In the genomic region with DNA sequence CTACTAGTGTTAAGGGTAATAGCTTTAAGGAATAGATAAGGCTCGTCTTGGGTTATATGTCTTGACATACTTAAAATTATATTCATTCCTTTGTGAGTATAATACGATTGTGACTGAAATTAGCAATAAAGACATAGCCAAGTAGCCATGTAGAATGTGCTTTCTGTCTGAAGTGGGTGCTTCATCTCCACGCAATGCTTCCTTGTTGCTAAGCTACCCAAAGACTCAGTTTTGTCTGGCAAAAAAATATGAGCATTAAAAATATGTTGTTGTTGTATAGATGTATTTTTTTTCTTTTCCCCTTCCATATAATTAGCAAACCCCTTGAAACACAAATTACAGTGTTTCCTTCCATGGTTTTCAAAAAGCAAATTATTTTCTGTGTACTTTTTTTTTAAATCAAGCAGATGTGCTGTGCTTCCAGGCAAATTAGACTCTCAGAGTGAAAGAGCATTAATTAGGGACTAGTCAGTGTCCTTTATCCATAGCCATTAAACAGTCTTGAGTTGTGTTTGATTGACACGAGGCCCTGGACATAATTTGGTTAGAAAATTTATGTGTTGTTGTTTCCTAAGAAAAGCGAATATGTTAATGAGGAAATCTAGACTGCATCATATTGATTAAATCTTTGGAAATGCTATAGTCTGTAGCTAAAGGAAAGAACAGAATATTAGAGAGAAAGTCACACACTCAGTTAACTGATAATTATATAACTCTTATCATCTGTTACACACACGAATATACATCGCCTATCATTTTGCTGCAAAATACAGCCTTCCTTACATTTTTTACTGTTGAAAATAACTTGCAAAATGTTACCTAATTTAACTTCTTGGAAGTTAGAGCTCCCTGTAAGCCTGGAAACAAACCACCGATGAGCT, we compare ENCODE assay signal across 13 mouse cellular contexts.
DNase-seq lines count a peak whose midpoint lies in the region; ATAC-seq and TF ChIP-seq lines count a peak whose summit lies in the region.
"Had no signal": no experiment of that assay in that cellular context is flagged by ENCODE, and none has a peak within 500 bp of the region (broad histone marks: within the 10 kb centered on the region; RNA-seq: fewer than 3 reads in every experiment).

No protein-coding gene starts in this region.

- peak overlapping the region; percentile 53; the same call in 1 of the 2 replicates for H3K4me3 ChIP-seq in heart, adult 2 months
- H3K4me3 ChIP-seq in left cerebral cortex, adult 2 months = peak overlapping the region; percentile 52; the same call in 1 of the 2 replicates
- no peak overlapping the region for H3K4me3 ChIP-seq in forebrain, embryonic 14.5 days (ENCODE audit: low read depth, low read length)
- no peak overlapping the region for H3K4me3 ChIP-seq in liver, postnatal 0 days (ENCODE audit: low read depth, low read length)
- H3K4me3 ChIP-seq in hindbrain, embryonic 16.5 days (ENCODE audit: low read length) = no peak overlapping the region
- H3K4me3 ChIP-seq: embryonic facial prominence, embryonic 10.5 days; hindbrain, embryonic 12.5 days; neural tube, embryonic 13.5 days had no signal

- H3K9me3 ChIP-seq in forebrain, embryonic 14.5 days (replicated peaks; ENCODE audit: control insufficient read depth, low read length) = no peaks in the 10 kb centered on the region
- H3K9me3 ChIP-seq in liver, postnatal 0 days (ENCODE audit: low read length) = no peaks in the 10 kb centered on the region
- H3K9me3 ChIP-seq in hindbrain, embryonic 16.5 days (ENCODE audit: control insufficient read depth, low read length) = no peaks in the 10 kb centered on the region
- H3K9me3 ChIP-seq: embryonic facial prominence, embryonic 10.5 days; hindbrain, embryonic 12.5 days; neural tube, embryonic 13.5 days had no signal

- TF ChIP-seq POLR2A in heart, adult 2 months (IDR thresholded peaks at IDR 0.05; ENCODE audit: insufficient read depth, low read depth, low read length) = no peak

- H3K79me2 ChIP-seq in heart, adult 2 months (replicated peaks; ENCODE audit: control insufficient read depth, insufficient read depth, low read length) = no peaks in the 10 kb centered on the region

- no peak overlapping the region for H3K4me2 ChIP-seq in forebrain, embryonic 14.5 days (ENCODE audit: low read length)
- H3K4me2 ChIP-seq in liver, postnatal 0 days (ENCODE audit: low read depth, low read length) = 0 out of 2 replicates have a peak overlapping the region, but pooled peaks have one; percentile 15
- H3K4me2 ChIP-seq in hindbrain, embryonic 16.5 days (ENCODE audit: low read length) = no peak overlapping the region
- H3K4me2 ChIP-seq: hindbrain, embryonic 12.5 days; neural tube, embryonic 13.5 days had no signal

- no peak overlapping the region for H3K9ac ChIP-seq in heart, adult 2 months (ENCODE audit: low read depth, low read length)
- H3K9ac ChIP-seq in forebrain, embryonic 14.5 days (ENCODE audit: low read length) = no peak overlapping the region
- H3K9ac ChIP-seq in liver, postnatal 0 days (replicated peaks) = no peak overlapping the region
- H3K9ac ChIP-seq in hindbrain, embryonic 16.5 days (ENCODE audit: low read depth, low read length) = no peak overlapping the region
- H3K9ac ChIP-seq: hindbrain, embryonic 12.5 days; neural tube, embryonic 13.5 days had no signal

- whole genome bisulfite sequencing in heart, adult 2 months = 59% methylated on average over 8 of the region's 8 CpGs
- 29% methylated on average over 8 of the region's 8 CpGs for WGBS in forebrain, embryonic 14.5 days
- WGBS in liver, postnatal 0 days (ENCODE audit: insufficient replicate concordance) = 62% methylated on average over 8 of the region's 8 CpGs
- WGBS in hindbrain, embryonic 16.5 days = 69% methylated on average over 8 of the region's 8 CpGs

- no peak for TF ChIP-seq CTCF in heart, adult 2 months (IDR thresholded peaks at IDR 0.05)
- no peak for TF ChIP-seq CTCF in left cerebral cortex, adult 2 months (IDR thresholded peaks at IDR 0.05)
- no peak for TF ChIP-seq CTCF in liver, postnatal 0 days (IDR thresholded peaks at IDR 0.05; ENCODE audit: low read depth)

- no peak for TF ChIP-seq EP300 in heart, adult 2 months (IDR thresholded peaks at IDR 0.05; ENCODE audit: insufficient read depth, low read depth, low read length)
- TF ChIP-seq EP300 in liver, postnatal 0 days (IDR thresholded peaks at IDR 0.05; ENCODE audit: low read depth) = peak; percentile 59

- no peaks in the 10 kb centered on the region for H3K27me3 ChIP-seq in heart, adult 2 months (ENCODE audit: control insufficient read depth, insufficient read depth, low read length)
- no peaks in the 10 kb centered on the region for H3K27me3 ChIP-seq in forebrain, embryonic 14.5 days (replicated peaks; ENCODE audit: control insufficient read depth, insufficient read depth, low read length)
- no peaks in the 10 kb centered on the region for H3K27me3 ChIP-seq in liver, postnatal 0 days (ENCODE audit: insufficient read depth, low read length)
- no peaks in the 10 kb centered on the region for H3K27me3 ChIP-seq in hindbrain, embryonic 16.5 days (replicated peaks; ENCODE audit: control insufficient read depth, insufficient read depth, low read length)
- H3K27me3 ChIP-seq: hindbrain, embryonic 12.5 days; neural tube, embryonic 13.5 days had no signal

- peaks cover 4% of the 10 kb centered on the region for H3K4me1 ChIP-seq in heart, adult 2 months (ENCODE audit: control insufficient read depth, insufficient read depth, low read length)
- peaks cover 22% of the 10 kb centered on the region for H3K4me1 ChIP-seq in forebrain, embryonic 14.5 days (ENCODE audit: control insufficient read depth, insufficient read depth, low read length)
- H3K4me1 ChIP-seq in liver, postnatal 0 days (ENCODE audit: insufficient read depth) = peaks cover 30% of the 10 kb centered on the region
- peaks cover 4% of the 10 kb centered on the region; the same call in 1 of the 2 replicates for H3K4me1 ChIP-seq in hindbrain, embryonic 16.5 days (ENCODE audit: control insufficient read depth, insufficient read depth, low read depth, low read length)
- H3K4me1 ChIP-seq: hindbrain, embryonic 12.5 days had no signal

- intact Hi-C loops in heart, adult 2 months (cut with DNase I) = no loop called here
- intact Hi-C loops in left cerebral cortex, adult 2 months (cut with DNase I) = loop anchor here (1.0 kb wide), 1 partner anchor 91 kb away; a partner anchor contains a TSS
- intact Hi-C loops in left cerebral cortex, postnatal 25 days (cut with DNase I) = no loop called here

- peak; percentile 84 for ATAC-seq in forebrain, embryonic 14.5 days
- ATAC-seq in liver, postnatal 0 days = no peak
- no peak for ATAC-seq in hindbrain, embryonic 16.5 days
- ATAC-seq: intestine, postnatal 0 days had no signal

- peak overlapping the region; percentile 92 for H3K27ac ChIP-seq in heart, adult 2 months
- peak overlapping the region; percentile 87 for H3K27ac ChIP-seq in left cerebral cortex, adult 2 months
- peak overlapping the region; percentile 67; the same call in 1 of the 2 replicates for H3K27ac ChIP-seq in forebrain, embryonic 14.5 days (ENCODE audit: low read depth, low read length)
- H3K27ac ChIP-seq in liver, postnatal 0 days (ENCODE audit: low read depth) = peak overlapping the region; percentile 46; the same call in 1 of the 2 replicates
- H3K27ac ChIP-seq in hindbrain, embryonic 16.5 days (ENCODE audit: low read depth, low read length) = no peak overlapping the region
- H3K27ac ChIP-seq: embryonic facial prominence, embryonic 10.5 days; hindbrain, embryonic 12.5 days; neural tube, embryonic 13.5 days had no signal

- DNase-seq in heart, adult 2 months = no peak
- no peak for DNase-seq in heart, adult 11 months
- DNase-seq in left cerebral cortex, adult 2 months (ENCODE audit: extremely low spot score in 1 of 2, low spot score in 2 of 2) = no peak
- DNase-seq in left cerebral cortex, postnatal 25 days (ENCODE audit: low spot score in 2 of 2) = no peak
- DNase-seq in forebrain, embryonic 14.5 days (ENCODE audit: low spot score) = peak; percentile 83
- DNase-seq in liver, postnatal 0 days = no peak
- DNase-seq in spleen, postnatal 14 days (ENCODE audit: low spot score in 2 of 2) = no peak
- DNase-seq: kidney, postnatal 14 days had no signal

- peaks cover 7% of the 10 kb centered on the region; the same call in 1 of the 2 replicates for H3K36me3 ChIP-seq in heart, adult 2 months (ENCODE audit: control insufficient read depth, insufficient read depth, low read length)
- peaks cover 18% of the 10 kb centered on the region for H3K36me3 ChIP-seq in forebrain, embryonic 14.5 days (ENCODE audit: control insufficient read depth, insufficient read depth, low read length)
- H3K36me3 ChIP-seq in liver, postnatal 0 days (replicated peaks; ENCODE audit: insufficient read depth, low read length) = no peaks in the 10 kb centered on the region; the same call in 1 of the 2 replicates
- H3K36me3 ChIP-seq in hindbrain, embryonic 16.5 days (ENCODE audit: control insufficient read depth, insufficient read depth, low read length) = no peaks in the 10 kb centered on the region

Comparison
In these comparisons a context has a peak if more than half of its experiments do, and no peak if none do; other contexts are left out.
1. H3K4me3 ChIP-seq: peak in heart, adult 2 months (single experiment) and left cerebral cortex, adult 2 months (single experiment); none in forebrain, embryonic 14.5 days (single experiment), liver, postnatal 0 days (single experiment) and hindbrain, embryonic 16.5 days (single experiment).